Mouse (Mus musculus) heart, postnatal 0 days (tissue): ENCODE measurements at regions not wholly inside any gene's neighbourhood (a gene's known extent, or its start where the extent isn't known, plus 50 kb on each side); places are given as distances from the start of the nearest gene placed in this dataset.

Experiments used
- CTCF ChIP-seq: IDR thresholded peaks from 2 replicates; pipeline ENCODE4 v1.5.1; 2016; ENCODE audit warnings: antibody characterized with exemption, control low read depth, low read depth
- EP300 ChIP-seq: IDR thresholded peaks from 2 replicates; pipeline ENCODE4 v1.6.1; 2016; ENCODE audit warnings: antibody characterized with exemption, low read depth

GRCm38 (mm10) chr15:59936486-59936885 is 79.9 kb downstream of the 4933412E24Rik start:
- TF ChIP-seq EP300 (no peak), CTCF (no peak)
